Mouse (Mus musculus) cerebral cortex, adult 2 months (tissue): ENCODE data around the gene Ltbp1.

Source experiments
- WGBS: fragments of 180-500 bp; shearing (Covaris S2); methylation state at CpG from one replicate; pipeline ENCODE4 v1.1.7; 2018; 5-methylcytosine and 5-hydroxymethylcytosine counted together

Ltbp1 gene

GRCm38 (mm10) chr17:75439062-75439461, 433.7 kb downstream of the Ltbp1 start:
- 85% methylated on average over 14 of the region's 14 CpGs for WGBS

GRCm38 (mm10) chr17:75440619-75441018, 435.3 kb downstream of the Ltbp1 start:
- WGBS: 50% methylated on average over 7 of the region's 7 CpGs

GRCm38 (mm10) chr17:75441260-75441830, 436.0 kb downstream of the Ltbp1 start:
- WGBS: 51% methylated on average over 5 of the region's 5 CpGs
